Comparison of ENCODE assay signal across 8 mouse cellular contexts in the genomic region with DNA sequence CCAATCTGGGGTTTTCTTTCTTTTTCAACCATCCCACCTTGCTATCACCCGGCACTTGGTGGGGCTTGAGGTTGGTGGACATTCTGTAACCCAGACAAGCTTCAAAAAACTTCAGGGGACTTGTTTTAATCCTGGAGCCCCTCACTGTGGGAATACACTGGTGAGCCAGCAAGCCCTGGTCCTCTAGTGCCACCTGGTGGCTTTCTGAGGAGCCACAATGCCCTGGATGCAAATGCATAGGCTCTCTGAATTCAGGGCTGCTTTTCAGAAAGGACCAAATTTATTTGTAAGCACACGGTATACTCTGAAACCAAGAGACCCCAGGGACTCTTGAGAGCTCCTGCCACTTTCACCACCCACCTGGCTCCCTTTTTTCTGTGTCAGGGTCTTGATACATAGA. TPM values are rescaled to one million over a fixed set of nuclear protein-coding genes. Genes with fewer than 3 reads are reported as not detected.
DNase-seq lines count a peak whose midpoint lies in the region; ATAC-seq and TF ChIP-seq lines count a peak whose summit lies in the region.

No protein-coding gene starts in this region.

- intact Hi-C loops in gastrocnemius, adult 2 months (cut with DNase I): loop anchor here (2.0 kb wide), 1 partner anchor 91 kb away; no protein-coding TSS in a partner anchor
- intact Hi-C loops in heart, postnatal 10 days (cut with DNase I): loop anchor here (2.0 kb wide), 1 partner anchor 91 kb away; no protein-coding TSS in a partner anchor

- TF ChIP-seq POLR2A in spleen, adult 2 months (IDR thresholded peaks at IDR 0.05; ENCODE audit: low read depth, low read length): no peak

- H3K9me3 ChIP-seq in midbrain, embryonic 11.5 days (ENCODE audit: control insufficient read depth, low read length): no peaks in the 10 kb centered on the region

- H3K36me3 ChIP-seq in midbrain, embryonic 11.5 days (ENCODE audit: control insufficient read depth, insufficient read depth, low read length): peaks cover 7% of the 10 kb centered on the region; the same call in 1 of the 2 replicates
- H3K36me3 ChIP-seq in spleen, adult 2 months (ENCODE audit: control insufficient read depth, insufficient read depth, low read length): peaks cover 27% of the 10 kb centered on the region

- H3K4me1 ChIP-seq in midbrain, embryonic 11.5 days (ENCODE audit: control insufficient read depth, insufficient read depth, low read length): no peaks in the 10 kb centered on the region
- H3K4me1 ChIP-seq in spleen, adult 2 months (ENCODE audit: control insufficient read depth, insufficient read depth, insufficient read length): no peaks in the 10 kb centered on the region

- WGBS in midbrain, embryonic 11.5 days: 19% methylated on average over 2 of the region's 2 CpGs
- WGBS in spleen, adult 2 months: 24% methylated on average over 2 of the region's 2 CpGs

- no peak for ATAC-seq in midbrain, embryonic 11.5 days (ENCODE audit: low FRiP score)

- peak; percentile 64 for DNase-seq in gastrocnemius, adult 2 months
- no peak for DNase-seq in gastrocnemius, adult 8-10 months (ENCODE audit: low spot score in 2 of 2)
- peak; percentile 72 for DNase-seq in ZHBTc4 (ENCODE audit: low read depth, low spot score)
- DNase-seq in embryo, embryonic 9.5 days (ENCODE audit: extremely low spot score): peak; percentile 63
- peak; percentile 70 to 83 for DNase-seq in heart, postnatal 10 days
- peak; percentile 62 to 66 for DNase-seq in layer of hippocampus, postnatal 36 days
- DNase-seq in midbrain, embryonic 11.5 days (ENCODE audit: low spot score, missing footprints): peak; percentile 93
- peak; percentile 30 to 67 for DNase-seq in spleen, adult 2 months (ENCODE audit: low read depth in 1 of 2, low spot score in 2 of 2)

- no peak overlapping the region for H3K4me2 ChIP-seq in midbrain, embryonic 11.5 days

- peak; percentile 98; the same call in 1 of the 2 replicates for TF ChIP-seq CTCF in gastrocnemius, adult 2 months (IDR thresholded peaks at IDR 0.05)
- TF ChIP-seq CTCF in spleen, adult 2 months (IDR thresholded peaks at IDR 0.05; ENCODE audit: extremely low read depth, insufficient read depth, insufficient read length, insufficient replicate concordance): peak; percentile 93; the same call in 1 of the 2 replicates

- no peak overlapping the region for H3K4me3 ChIP-seq in gastrocnemius, adult 2 months
- no peak overlapping the region for H3K4me3 ChIP-seq in midbrain, embryonic 11.5 days (ENCODE audit: low read depth, low read length)
- H3K4me3 ChIP-seq in spleen, adult 2 months (ENCODE audit: extremely low read depth, insufficient read depth, insufficient read length): no peak overlapping the region

- H3K27me3 ChIP-seq in midbrain, embryonic 11.5 days (ENCODE audit: control insufficient read depth, insufficient read depth, low read length): no peaks in the 10 kb centered on the region
- H3K27me3 ChIP-seq in spleen, adult 2 months (ENCODE audit: control insufficient read depth, insufficient read depth, low read length): no peaks in the 10 kb centered on the region

- no peak overlapping the region for H3K9ac ChIP-seq in midbrain, embryonic 11.5 days (ENCODE audit: low read length)

- peak overlapping the region; percentile 1; the same call in 1 of the 2 replicates for H3K27ac ChIP-seq in gastrocnemius, adult 2 months
- no peak overlapping the region for H3K27ac ChIP-seq in midbrain, embryonic 11.5 days (ENCODE audit: low read depth, low read length)
- no peak overlapping the region for H3K27ac ChIP-seq in spleen, adult 2 months (ENCODE audit: insufficient read depth, low read length)

RNA-seq across cellular contexts. Expression of gene Actr5, which starts 17.2 kb away (rescaled TPM):
- 1 to 10 TPM; 4.2 to 4.8 TPM for total RNA-seq in gastrocnemius, adult 2 months (2021)
- 1 to 10 TPM; 2.3 to 3.8 (median 3.2) TPM for total RNA-seq in gastrocnemius, adult 8-10 months (2022)
- 1 to 10 TPM; 7.5 to 8.2 TPM for total RNA-seq in heart, postnatal 10 days (2021)
- 10 to 100 TPM in 1 of 2 experiments, 1 to 10 TPM in 1; 9.9 to 13.1 TPM for total RNA-seq in layer of hippocampus, postnatal 36 days (2021)
- polyA plus RNA-seq in midbrain, embryonic 11.5 days (2014; fragmentation: Nextera tagmentation; extraction: Ambion mirVana): 15.3 and 16.0 TPM in 2 replicates
- polyA plus RNA-seq in spleen, adult 2 months (2012; rRNA removed): 9.4 and 11.6 TPM in 2 replicates

RNA-seq across cellular contexts. Expression of gene Ppp1r16b, which starts 23.3 kb away (rescaled TPM):
- total RNA-seq in gastrocnemius, adult 2 months (2021): 1 to 10 TPM; 3.1 to 4.1 TPM
- 1 to 10 TPM; 2.4 to 3.0 (median 2.7) TPM for total RNA-seq in gastrocnemius, adult 8-10 months (2022)
- 10 to 100 TPM; 18.3 to 22.1 TPM for total RNA-seq in heart, postnatal 10 days (2021)
- total RNA-seq in layer of hippocampus, postnatal 36 days (2021): 100 to 1,000 TPM; 135 to 156 TPM
- 3.2 and 3.3 TPM in 2 replicates for polyA plus RNA-seq in midbrain, embryonic 11.5 days (2014; fragmentation: Nextera tagmentation; extraction: Ambion mirVana)
- polyA plus RNA-seq in spleen, adult 2 months (2012; rRNA removed): 17.6 and 18.6 TPM in 2 replicates

RNA-seq across cellular contexts. Expression of gene Slc32a1, which starts 31.3 kb away (rescaled TPM):
- not detected for total RNA-seq in gastrocnemius, adult 2 months (2021)
- total RNA-seq in gastrocnemius, adult 8-10 months (2022): not detected
- total RNA-seq in heart, postnatal 10 days (2021): not detected
- total RNA-seq in layer of hippocampus, postnatal 36 days (2021): 10 to 100 TPM; 65.9 to 69.9 TPM
- polyA plus RNA-seq in midbrain, embryonic 11.5 days (2014; fragmentation: Nextera tagmentation; extraction: Ambion mirVana): 1.9 and 2.3 TPM in 2 replicates
- polyA plus RNA-seq in spleen, adult 2 months (2012; rRNA removed): 0.02 TPM in 1 of 2 replicates, not detected in the other

Comparison
In these comparisons a context has a peak if more than half of its experiments do, and no peak if none do; other contexts are left out.
1. DNase-seq: peak in gastrocnemius, adult 2 months (single experiment), ZHBTc4 (single experiment), embryo, embryonic 9.5 days (single experiment), heart, postnatal 10 days (2 of 2), layer of hippocampus, postnatal 36 days (2 of 2), midbrain, embryonic 11.5 days (single experiment) and spleen, adult 2 months (2 of 2); none in gastrocnemius, adult 8-10 months (0 of 2).
2. RNA of gene Ppp1r16b, which starts 23.3 kb away (total RNA-seq): 135 to 156 TPM in layer of hippocampus, postnatal 36 days; 18.3 to 22.1 TPM in heart, postnatal 10 days, 3.1 to 4.1 TPM in gastrocnemius, adult 2 months and 2.4 to 3.0 TPM in gastrocnemius, adult 8-10 months; every median in the first group is over 4 times any median in the second.
3. RNA of gene Slc32a1, which starts 31.3 kb away (total RNA-seq): 65.9 to 69.9 TPM in layer of hippocampus, postnatal 36 days; not detected in gastrocnemius, adult 8-10 months, not detected in gastrocnemius, adult 2 months and not detected in heart, postnatal 10 days; every median in the first group is over 10 times any median in the second.